Mouse (Mus musculus): Measurements from ENCODE around the gene Nr2f6. TPM values are rescaled to one million over a fixed set of nuclear protein-coding genes. Genes with fewer than 3 reads are reported as not detected.

Nr2f6 gene
- polyA plus RNA-seq, 1 experiment from 2014 or later = 62.4 TPM

DNA sequence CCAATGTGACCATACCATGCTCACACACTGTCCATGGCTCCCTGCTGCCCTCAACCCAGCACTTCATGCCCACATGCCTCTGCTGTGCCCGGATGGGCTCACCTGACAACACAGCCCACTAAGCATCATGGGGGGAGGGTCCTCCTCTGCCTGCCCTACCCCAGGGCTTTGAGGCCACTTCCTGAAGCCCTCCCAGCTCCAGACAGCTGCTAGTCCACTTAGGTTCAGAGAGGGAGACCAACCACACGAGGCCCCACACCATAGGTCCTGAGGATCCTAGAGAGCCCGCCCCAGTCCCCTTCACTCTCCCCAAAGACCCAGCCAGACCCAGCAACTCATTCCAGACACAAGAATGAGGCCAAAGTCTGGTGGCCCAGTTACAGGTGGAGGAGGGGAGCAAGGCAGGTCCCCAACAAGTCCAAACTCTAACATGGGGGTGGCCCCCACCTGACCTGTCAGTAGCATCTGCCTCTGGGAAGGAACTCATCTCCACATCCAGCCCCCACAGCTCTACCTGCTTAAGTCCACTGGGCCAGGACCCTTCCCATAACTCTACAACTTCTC, 2.2 kb downstream of the Nr2f6 start:
- 60% methylated on average over 3 of the region's 3 CpGs for WGBS
- H3K9me3 ChIP-seq (ENCODE audit: control insufficient read depth, low read length) = no peaks in the 10 kb centered on the region
- peaks cover 17 to 45% of the 10 kb centered on the region in 2 experiments for H3K4me1 ChIP-seq (ENCODE audit: control insufficient read depth in 2 of 2, insufficient read depth in 2 of 2, low read length in 2 of 2)
- no peak for ATAC-seq (ENCODE audit: insufficient number of reproducible peaks, insufficient read depth, low FRiP score, low read depth)
- H3K27me3 ChIP-seq (ENCODE audit: control insufficient read depth, insufficient read depth, low read length) = no peaks in the 10 kb centered on the region
- H3K36me3 ChIP-seq (ENCODE audit: control insufficient read depth, insufficient read depth, low read length) = peaks cover 39% of the 10 kb centered on the region
- H3K4me3 ChIP-seq (ENCODE audit: control insufficient read depth in 1 of 2, insufficient read depth in 1 of 2, low read depth in 1 of 2, low read length in 2 of 2) = peak overlapping the region; percentile 88 to 90
- peak overlapping the region; percentile 94 for H3K9ac ChIP-seq (ENCODE audit: low read length)
- H3K4me2 ChIP-seq (ENCODE audit: low read length) = peak overlapping the region; percentile 98
- no peak overlapping the region for H3K27ac ChIP-seq (replicated peaks in 1 of 2; ENCODE audit: control insufficient read depth in 1 of 2, insufficient read depth in 1 of 2, low read depth in 2 of 2, low read length in 2 of 2)

DNA sequence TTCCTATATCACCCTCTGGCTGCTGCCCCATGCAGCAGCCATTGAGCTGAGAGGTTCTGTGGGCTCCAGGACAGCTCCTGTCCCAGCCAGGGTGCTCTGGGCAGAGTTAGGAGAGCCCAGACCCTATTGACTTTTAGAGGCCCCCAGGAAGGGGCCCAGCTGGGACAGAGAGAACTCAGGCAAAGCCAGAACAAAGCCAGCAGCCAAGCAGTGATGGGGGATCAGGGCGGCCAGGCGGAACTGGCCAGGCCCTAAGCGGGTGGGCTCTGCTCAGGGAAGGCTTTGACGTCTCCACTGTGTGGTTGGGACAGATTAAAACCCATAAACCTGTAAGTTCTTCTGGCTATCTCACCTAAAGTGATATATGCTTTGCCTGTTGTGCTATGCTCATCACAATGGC, 2.8 kb downstream of the Nr2f6 start:
- WGBS = 79% methylated on average over 4 of the region's 4 CpGs
- Histone ChIP-seq H3K9me3 (ENCODE audit: control insufficient read depth, low read length) (no peaks in the 10 kb centered on the region), H3K4me2 (ENCODE audit: low read length) (peak overlapping the region; percentile 98), H3K27ac (replicated peaks in 1 of 2; ENCODE audit: control insufficient read depth in 1 of 2, insufficient read depth in 1 of 2, low read depth in 2 of 2, low read length in 2 of 2) (no peak overlapping the region), H3K4me3 (ENCODE audit: control insufficient read depth in 1 of 2, insufficient read depth in 1 of 2, low read depth in 1 of 2, low read length in 2 of 2) (peak overlapping the region in 1 of 2 experiments; percentile 88; a peak in 1 of 4 replicates), H3K27me3 (ENCODE audit: control insufficient read depth, insufficient read depth, low read length) (no peaks in the 10 kb centered on the region), H3K9ac (ENCODE audit: low read length) (no peak overlapping the region), H3K36me3 (ENCODE audit: control insufficient read depth, insufficient read depth, low read length) (peaks cover 45% of the 10 kb centered on the region), H3K4me1 (ENCODE audit: control insufficient read depth in 2 of 2, insufficient read depth in 2 of 2, low read length in 2 of 2) (peaks cover 17 to 45% of the 10 kb centered on the region in 2 experiments)
- ATAC-seq (ENCODE audit: insufficient number of reproducible peaks, insufficient read depth, low FRiP score, low read depth) = no peak

DNA sequence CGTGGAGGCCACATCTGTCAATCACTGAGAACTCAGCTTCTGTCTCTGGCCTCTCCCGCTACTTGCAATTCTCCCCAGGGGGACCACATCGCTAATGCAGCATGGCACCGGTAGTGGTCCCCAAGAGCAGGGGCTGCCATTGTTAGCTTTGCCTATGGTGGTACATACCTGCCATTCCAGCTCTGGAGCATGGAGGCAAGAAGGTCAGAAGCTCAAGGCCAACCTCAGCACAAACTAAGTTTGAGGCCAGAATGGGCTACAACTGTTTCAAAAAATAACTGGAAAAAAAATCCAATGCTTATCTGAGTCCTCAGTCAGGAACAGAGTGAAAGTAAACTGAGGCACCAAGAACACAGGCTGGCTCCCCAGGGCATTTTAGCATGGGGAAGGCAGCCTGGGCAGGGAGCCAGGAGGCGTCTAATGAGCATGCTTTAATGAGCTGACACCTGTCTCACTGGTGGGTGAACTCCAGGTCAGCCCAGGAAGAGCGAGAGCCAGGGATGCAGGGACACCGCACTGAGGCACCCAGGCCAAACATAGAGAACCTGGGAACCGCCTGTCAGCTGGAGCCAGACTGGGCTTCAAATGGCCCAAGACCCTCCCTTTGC, 5.2 kb downstream of the Nr2f6 start:
- peak overlapping the region; percentile 59 for H3K4me2 ChIP-seq (ENCODE audit: low read length)

DNA sequence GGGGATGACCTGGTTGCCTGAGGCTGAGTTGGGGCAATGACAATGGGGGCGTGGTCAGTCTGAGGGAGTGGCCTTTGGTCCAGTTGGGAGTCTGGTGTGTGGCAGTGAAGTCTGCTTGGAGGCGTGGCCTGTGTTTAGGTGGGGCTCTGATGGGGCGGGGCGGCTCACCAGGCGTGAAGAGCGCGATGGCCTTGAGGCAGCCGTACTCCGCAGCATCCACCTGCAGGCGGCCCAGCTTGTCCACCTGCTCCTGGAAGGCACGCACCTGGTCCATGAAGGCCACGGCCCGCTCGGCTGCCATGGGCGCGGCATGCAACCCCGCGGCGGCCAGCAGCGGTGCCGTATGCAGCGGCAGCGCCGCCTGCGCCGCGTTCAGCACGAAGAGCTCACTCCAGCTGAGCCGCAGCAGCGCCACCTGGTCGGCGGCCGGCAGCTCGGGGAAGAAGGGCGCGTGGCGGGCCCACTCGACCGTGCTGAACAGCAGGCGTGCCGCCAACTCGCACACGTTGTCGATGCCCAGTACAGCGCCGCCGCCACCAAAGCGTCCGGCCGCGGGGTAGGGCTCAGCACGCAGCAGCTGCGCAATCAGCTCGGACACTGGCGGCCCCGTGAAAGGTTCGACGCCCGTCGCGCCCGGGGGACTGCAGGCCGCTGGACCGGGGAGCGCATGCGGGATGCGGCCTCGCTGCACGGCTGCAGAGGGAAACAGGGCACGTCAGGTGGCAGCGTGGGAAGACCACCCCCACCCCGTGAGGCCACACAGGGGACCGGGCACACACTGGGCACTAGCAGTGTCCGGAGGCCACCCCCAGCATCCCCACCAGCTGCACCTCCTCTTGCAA, 6.0 kb downstream of the Nr2f6 start:
- H3K4me3 ChIP-seq (ENCODE audit: control insufficient read depth in 1 of 2, insufficient read depth in 1 of 2, low read depth in 1 of 2, low read length in 2 of 2) = peak overlapping the region in 1 of 2 experiments; percentile 20; a peak in 2 of 4 replicates
- H3K4me1 ChIP-seq (ENCODE audit: control insufficient read depth in 2 of 2, insufficient read depth in 2 of 2, low read length in 2 of 2) = peaks cover 17 to 33% of the 10 kb centered on the region in 2 experiments
- peaks cover 57% of the 10 kb centered on the region for H3K36me3 ChIP-seq (ENCODE audit: control insufficient read depth, insufficient read depth, low read length)
- ATAC-seq (ENCODE audit: insufficient number of reproducible peaks, insufficient read depth, low FRiP score, low read depth) = no peak
- H3K27me3 ChIP-seq (ENCODE audit: control insufficient read depth, insufficient read depth, low read length) = no peaks in the 10 kb centered on the region
- peak overlapping the region; percentile 52; the same call in 1 of the 2 replicates for H3K9ac ChIP-seq (ENCODE audit: low read length)
- no peaks in the 10 kb centered on the region for H3K9me3 ChIP-seq (ENCODE audit: control insufficient read depth, low read length)
- 0 out of 4 replicates have a peak overlapping the region, but pooled peaks of 1 of the 2 experiments have one; percentile 39 for H3K27ac ChIP-seq (replicated peaks in 1 of 2; ENCODE audit: control insufficient read depth in 1 of 2, insufficient read depth in 1 of 2, low read depth in 2 of 2, low read length in 2 of 2)
- 12% methylated on average over 72 of the region's 74 CpGs for WGBS
- peak overlapping the region; percentile 59 for H3K4me2 ChIP-seq (ENCODE audit: low read length)

More for the DNA sequence above, 5.2 kb downstream of the Nr2f6 start:
- Histone ChIP-seq H3K9me3 (ENCODE audit: control insufficient read depth, low read length) (no peaks in the 10 kb centered on the region), H3K4me1 (ENCODE audit: control insufficient read depth in 2 of 2, insufficient read depth in 2 of 2, low read length in 2 of 2) (peaks cover 17 to 32% of the 10 kb centered on the region in 2 experiments), H3K27ac (replicated peaks in 1 of 2; ENCODE audit: control insufficient read depth in 1 of 2, insufficient read depth in 1 of 2, low read depth in 2 of 2, low read length in 2 of 2) (no peak overlapping the region), H3K27me3 (ENCODE audit: control insufficient read depth, insufficient read depth, low read length) (no peaks in the 10 kb centered on the region), H3K4me3 (ENCODE audit: control insufficient read depth in 1 of 2, insufficient read depth in 1 of 2, low read depth in 1 of 2, low read length in 2 of 2) (peak overlapping the region in 1 of 2 experiments; percentile 20; a peak in 1 of 4 replicates), H3K9ac (ENCODE audit: low read length) (peak overlapping the region; percentile 52; the same call in 1 of the 2 replicates), H3K36me3 (ENCODE audit: control insufficient read depth, insufficient read depth, low read length) (peaks cover 57% of the 10 kb centered on the region)
- WGBS = 55% methylated on average over 8 of the region's 8 CpGs
- ATAC-seq (ENCODE audit: insufficient number of reproducible peaks, insufficient read depth, low FRiP score, low read depth) = no peak

DNA sequence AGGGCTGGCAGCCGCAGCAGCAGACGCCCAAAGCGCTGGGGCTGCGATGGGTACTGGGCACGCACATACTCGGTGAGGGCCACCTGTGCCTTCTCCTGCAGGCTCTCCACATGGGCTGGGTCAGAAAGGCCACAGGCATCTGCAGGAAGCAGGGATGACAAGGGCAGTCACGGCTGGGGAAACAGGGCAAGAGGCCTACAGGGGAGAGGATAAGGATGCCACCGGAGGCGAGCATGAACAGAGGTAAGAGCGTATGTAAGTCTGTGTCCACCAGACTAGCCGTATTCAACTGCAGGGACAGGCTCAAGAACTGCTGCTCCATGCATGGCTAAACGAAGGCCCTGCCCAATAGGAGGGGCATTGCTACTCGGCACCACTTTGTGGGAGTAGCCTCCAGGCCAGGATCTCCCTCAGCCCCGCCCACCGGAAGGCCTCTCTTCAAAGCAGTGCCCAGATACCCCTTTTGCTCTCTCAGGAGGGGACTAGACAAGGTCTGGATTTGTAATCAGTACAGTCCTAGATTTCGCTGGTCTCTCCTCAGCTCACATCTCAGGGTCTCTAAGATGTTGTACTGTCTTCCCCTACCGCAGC, 7.0 kb downstream of the Nr2f6 start:
- no peaks in the 10 kb centered on the region for H3K27me3 ChIP-seq (ENCODE audit: control insufficient read depth, insufficient read depth, low read length)
- no peak overlapping the region for H3K27ac ChIP-seq (replicated peaks in 1 of 2; ENCODE audit: control insufficient read depth in 1 of 2, insufficient read depth in 1 of 2, low read depth in 2 of 2, low read length in 2 of 2)
- H3K4me1 ChIP-seq (ENCODE audit: control insufficient read depth in 2 of 2, insufficient read depth in 2 of 2, low read length in 2 of 2) = peaks cover 12 to 33% of the 10 kb centered on the region in 2 experiments
- H3K36me3 ChIP-seq (ENCODE audit: control insufficient read depth, insufficient read depth, low read length) = peaks cover 59% of the 10 kb centered on the region
- ATAC-seq (ENCODE audit: insufficient number of reproducible peaks, insufficient read depth, low FRiP score, low read depth) = no peak
- no peak overlapping the region for H3K4me2 ChIP-seq (ENCODE audit: low read length)
- no peak overlapping the region for H3K9ac ChIP-seq (ENCODE audit: low read length)
- WGBS = 75% methylated on average over 17 of the region's 17 CpGs
- no peak overlapping the region for H3K4me3 ChIP-seq (ENCODE audit: control insufficient read depth in 1 of 2, insufficient read depth in 1 of 2, low read depth in 1 of 2, low read length in 2 of 2)
- H3K9me3 ChIP-seq (ENCODE audit: control insufficient read depth, low read length) = no peaks in the 10 kb centered on the region

DNA sequence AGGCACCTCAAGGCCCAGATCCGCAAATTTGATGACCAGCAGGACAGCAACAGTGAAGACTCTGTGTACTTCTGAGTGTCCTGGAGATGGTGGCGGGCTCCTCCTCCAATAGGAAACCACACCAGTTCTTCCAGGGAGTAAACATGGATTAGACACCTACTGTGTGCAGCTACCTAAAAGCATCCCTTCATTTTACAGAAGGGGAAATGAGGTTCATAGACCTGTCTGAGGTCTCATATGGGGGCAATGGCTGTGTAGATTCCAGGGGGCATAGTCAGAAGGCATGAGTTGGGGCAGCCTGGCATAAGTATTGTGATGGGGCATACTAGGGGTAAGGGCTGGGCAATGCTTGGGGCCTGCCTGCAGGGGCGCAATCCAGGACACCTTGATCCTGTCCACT, 8.8 kb downstream of the Nr2f6 start:
- H3K9me3 ChIP-seq (ENCODE audit: control insufficient read depth, low read length) = no peaks in the 10 kb centered on the region
- no peak overlapping the region for H3K27ac ChIP-seq (replicated peaks in 1 of 2; ENCODE audit: control insufficient read depth in 1 of 2, insufficient read depth in 1 of 2, low read depth in 2 of 2, low read length in 2 of 2)
- peaks cover 9 to 30% of the 10 kb centered on the region in 2 experiments for H3K4me1 ChIP-seq (ENCODE audit: control insufficient read depth in 2 of 2, insufficient read depth in 2 of 2, low read length in 2 of 2)
- H3K4me2 ChIP-seq (ENCODE audit: low read length) = no peak overlapping the region
- 90% methylated on average over 3 of the region's 3 CpGs for WGBS
- peaks cover 62% of the 10 kb centered on the region for H3K36me3 ChIP-seq (ENCODE audit: control insufficient read depth, insufficient read depth, low read length)
- ATAC-seq (ENCODE audit: insufficient number of reproducible peaks, insufficient read depth, low FRiP score, low read depth) = no peak
- no peak overlapping the region for H3K4me3 ChIP-seq (ENCODE audit: control insufficient read depth in 1 of 2, insufficient read depth in 1 of 2, low read depth in 1 of 2, low read length in 2 of 2)
- no peaks in the 10 kb centered on the region for H3K27me3 ChIP-seq (ENCODE audit: control insufficient read depth, insufficient read depth, low read length)
- H3K9ac ChIP-seq (ENCODE audit: low read length) = no peak overlapping the region

DNA sequence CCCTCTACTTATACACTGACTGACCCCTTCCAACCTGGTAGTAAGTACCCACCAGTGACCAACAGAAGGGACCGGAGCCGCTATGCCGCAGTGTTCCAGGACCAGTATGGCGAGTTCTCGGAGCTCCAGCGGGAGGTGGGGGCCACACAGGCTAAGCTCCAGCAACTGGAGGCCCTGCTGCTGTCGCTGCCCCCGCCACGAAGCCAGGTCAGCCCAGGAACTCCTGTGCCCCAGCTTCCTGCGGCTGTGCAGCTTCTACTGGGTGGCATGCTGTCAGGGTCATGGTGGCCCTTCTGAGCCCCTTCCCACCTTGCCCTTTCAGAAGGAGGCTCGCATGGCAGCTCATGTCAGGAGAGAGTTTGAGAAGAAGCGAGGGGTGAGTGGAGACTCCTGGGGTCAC, 9.3 kb downstream of the Nr2f6 start:
- peaks cover 12 to 35% of the 10 kb centered on the region in 2 experiments for H3K4me1 ChIP-seq (ENCODE audit: control insufficient read depth in 2 of 2, insufficient read depth in 2 of 2, low read length in 2 of 2)
- H3K9me3 ChIP-seq (ENCODE audit: control insufficient read depth, low read length) = no peaks in the 10 kb centered on the region
- H3K27me3 ChIP-seq (ENCODE audit: control insufficient read depth, insufficient read depth, low read length) = no peaks in the 10 kb centered on the region
- H3K27ac ChIP-seq (replicated peaks in 1 of 2; ENCODE audit: control insufficient read depth in 1 of 2, insufficient read depth in 1 of 2, low read depth in 2 of 2, low read length in 2 of 2) = no peak overlapping the region
- no peak overlapping the region for H3K4me3 ChIP-seq (ENCODE audit: control insufficient read depth in 1 of 2, insufficient read depth in 1 of 2, low read depth in 1 of 2, low read length in 2 of 2)
- no peak for ATAC-seq (ENCODE audit: insufficient number of reproducible peaks, insufficient read depth, low FRiP score, low read depth)
- H3K4me2 ChIP-seq (ENCODE audit: low read length) = no peak overlapping the region
- WGBS = 85% methylated on average over 12 of the region's 12 CpGs
- peaks cover 56% of the 10 kb centered on the region for H3K36me3 ChIP-seq (ENCODE audit: control insufficient read depth, insufficient read depth, low read length)
- H3K9ac ChIP-seq (ENCODE audit: low read length) = no peak overlapping the region
